Mouse (Mus musculus): ENCODE measurements around the gene Edf1. TPM values are rescaled to one million over a fixed set of nuclear protein-coding genes. Genes with fewer than 3 reads are reported as not detected.

The Edf1 gene
- polyA plus RNA-seq, 1 experiment, result 398 TPM

Other genes starting within 250 kb of the Edf1 start
- gene Grin1, start 238.7 kb upstream of the Edf1 start, polyA plus RNA-seq (2012; ENCODE audit: insufficient read depth, insufficient read length, missing spikeins), result not detected in 2 replicates
- 11.3 and 16.0 TPM in 2 replicates for gene Man1b1, start 225.5 kb upstream of the Edf1 start, polyA plus RNA-seq (2012; ENCODE audit: insufficient read depth, insufficient read length, missing spikeins)
- gene Dpp7, start 201.5 kb upstream of the Edf1 start, polyA plus RNA-seq (2012; ENCODE audit: insufficient read depth, insufficient read length, missing spikeins), result 11.1 and 15.0 TPM in 2 replicates
- gene Uap1l1, start 192.2 kb upstream of the Edf1 start, polyA plus RNA-seq (2012; ENCODE audit: insufficient read depth, insufficient read length, missing spikeins), result 6.1 and 9.1 TPM in 2 replicates
- not detected in 2 replicates for gene Sapcd2, start 185.5 kb upstream of the Edf1 start, polyA plus RNA-seq (2012; ENCODE audit: insufficient read depth, insufficient read length, missing spikeins)
- gene Entpd2, start 162.0 kb upstream of the Edf1 start, polyA plus RNA-seq (2012; ENCODE audit: insufficient read depth, insufficient read length, missing spikeins), result 11.3 and 18.4 TPM in 2 replicates
- gene Npdc1, start 158.5 kb upstream of the Edf1 start, polyA plus RNA-seq (2012; ENCODE audit: insufficient read depth, insufficient read length, missing spikeins), result 32.5 and 41.5 TPM in 2 replicates
- not detected in 2 replicates for gene Fut7, start 134.6 kb upstream of the Edf1 start, polyA plus RNA-seq (2012; ENCODE audit: insufficient read depth, insufficient read length, missing spikeins)
- 30.0 and 52.4 TPM in 2 replicates for gene Abca2, start 129.1 kb upstream of the Edf1 start, polyA plus RNA-seq (2012; ENCODE audit: insufficient read depth, insufficient read length, missing spikeins)
- not detected in 2 replicates for gene Clic3, start 101.0 kb upstream of the Edf1 start, polyA plus RNA-seq (2012; ENCODE audit: insufficient read depth, insufficient read length, missing spikeins)
- gene Paxx, start 96.8 kb upstream of the Edf1 start, polyA plus RNA-seq (2012; ENCODE audit: insufficient read depth, insufficient read length, missing spikeins), result 195 and 218 TPM in 2 replicates
- 15.2 and 46.8 TPM in 2 replicates for gene Ptgds, start 87.8 kb upstream of the Edf1 start, polyA plus RNA-seq (2012; ENCODE audit: insufficient read depth, insufficient read length, missing spikeins)
- not detected in 2 replicates for gene Lcn12, start 63.9 kb upstream of the Edf1 start, polyA plus RNA-seq (2012; ENCODE audit: insufficient read depth, insufficient read length, missing spikeins)
- 41.1 and 47.3 TPM in 2 replicates for gene Fbxw5, start 57.1 kb upstream of the Edf1 start, polyA plus RNA-seq (2012; ENCODE audit: insufficient read depth, insufficient read length, missing spikeins)
- 6.6 and 9.2 TPM in 2 replicates for gene C8g, start 56.1 kb upstream of the Edf1 start, polyA plus RNA-seq (2012; ENCODE audit: insufficient read depth, insufficient read length, missing spikeins)
- 7.0 and 12.9 TPM in 2 replicates for gene Traf2, start 10.9 kb upstream of the Edf1 start, polyA plus RNA-seq (2012; ENCODE audit: insufficient read depth, insufficient read length, missing spikeins)
- 0.36 and 0.54 TPM in 2 replicates for gene Mamdc4, start 17.0 kb downstream of the Edf1 start, polyA plus RNA-seq (2012; ENCODE audit: insufficient read depth, insufficient read length, missing spikeins)
- 70.7 and 86.8 TPM in 2 replicates for gene Phpt1, start 17.4 kb downstream of the Edf1 start, polyA plus RNA-seq (2012; ENCODE audit: insufficient read depth, insufficient read length, missing spikeins)
- 0.44 TPM in 1 of 2 replicates, not detected in the other for gene Ajm1, start 23.9 kb downstream of the Edf1 start, polyA plus RNA-seq (2012; ENCODE audit: insufficient read depth, insufficient read length, missing spikeins)
- 29.2 and 42.8 TPM in 2 replicates for gene Rabl6, start 50.7 kb downstream of the Edf1 start, polyA plus RNA-seq (2012; ENCODE audit: insufficient read depth, insufficient read length, missing spikeins)
- not detected in 2 replicates for gene Ccdc183, start 59.8 kb downstream of the Edf1 start, polyA plus RNA-seq (2012; ENCODE audit: insufficient read depth, insufficient read length, missing spikeins)
- 30.9 and 34.5 TPM in 2 replicates for gene Tmem141, start 64.2 kb downstream of the Edf1 start, polyA plus RNA-seq (2012; ENCODE audit: insufficient read depth, insufficient read length, missing spikeins)
- gene Fcna, start 70.2 kb downstream of the Edf1 start, polyA plus RNA-seq (2012; ENCODE audit: insufficient read depth, insufficient read length, missing spikeins), result 6.3 and 7.8 TPM in 2 replicates
- not detected in 2 replicates for gene Lcn8, start 95.3 kb downstream of the Edf1 start, polyA plus RNA-seq (2012; ENCODE audit: insufficient read depth, insufficient read length, missing spikeins)
- not detected in 2 replicates for gene Lcn5, start 100.1 kb downstream of the Edf1 start, polyA plus RNA-seq (2012; ENCODE audit: insufficient read depth, insufficient read length, missing spikeins)
- gene Lcn6, start 118.9 kb downstream of the Edf1 start, polyA plus RNA-seq (2012; ENCODE audit: insufficient read depth, insufficient read length, missing spikeins), result not detected in 2 replicates
- not detected in 2 replicates for gene Lcn10, start 124.9 kb downstream of the Edf1 start, polyA plus RNA-seq (2012; ENCODE audit: insufficient read depth, insufficient read length, missing spikeins)
- gene Obp2a, start 142.2 kb downstream of the Edf1 start, polyA plus RNA-seq (2012; ENCODE audit: insufficient read depth, insufficient read length, missing spikeins), result not detected in 2 replicates
- 20.2 and 26.5 TPM in 2 replicates for gene Bmyc, start 148.9 kb downstream of the Edf1 start, polyA plus RNA-seq (2012; ENCODE audit: insufficient read depth, insufficient read length, missing spikeins)
- not detected in 2 replicates for gene Obp2b, start 179.2 kb downstream of the Edf1 start, polyA plus RNA-seq (2012; ENCODE audit: insufficient read depth, insufficient read length, missing spikeins)
- gene Lcn3, start 207.7 kb downstream of the Edf1 start, polyA plus RNA-seq (2012; ENCODE audit: insufficient read depth, insufficient read length, missing spikeins), result not detected in 2 replicates
- not detected in 2 replicates for gene Lcn11, start 219.2 kb downstream of the Edf1 start, polyA plus RNA-seq (2012; ENCODE audit: insufficient read depth, insufficient read length, missing spikeins)
- not detected in 2 replicates for gene Gm13539, start 224.4 kb downstream of the Edf1 start, polyA plus RNA-seq (2012; ENCODE audit: insufficient read depth, insufficient read length, missing spikeins)